Mouse (Mus musculus) kidney, postnatal 4 days (tissue): ENCODE data around the gene Sntg2.

ENCODE experiments used
- DNase-seq, 2 experiments: peaks; one replicate each; pipeline ENCODE4 v3.0.0; 2021; ENCODE audit warnings: mixed read lengths in 2 of 2

Sntg2 gene

GRCm38 (mm10) chr12:30272242-30272985 lies 100.8 kb downstream of the Sntg2 start:
- no peak for DNase-seq

- DNase-seq: no peak
These were observed 109.0 kb downstream of the Sntg2 start for GRCm38 (mm10) chr12:30264206-30264605.

- no peak for DNase-seq
These were observed 112.0 kb downstream of the Sntg2 start for GRCm38 (mm10) chr12:30261187-30261586.

GRCm38 (mm10) chr12:30258641-30259040 lies 114.5 kb downstream of the Sntg2 start:
- DNase-seq: no peak

- no peak for DNase-seq
These were observed 115.5 kb downstream of the Sntg2 start for GRCm38 (mm10) chr12:30257664-30258063.

- DNase-seq: no peak
These were observed 117.0 kb downstream of the Sntg2 start for GRCm38 (mm10) chr12:30256207-30256606.

GRCm38 (mm10) chr12:30254581-30254980 lies 118.6 kb downstream of the Sntg2 start:
- no peak for DNase-seq

GRCm38 (mm10) chr12:30252381-30252780 lies 120.8 kb downstream of the Sntg2 start:
- DNase-seq: no peak

GRCm38 (mm10) chr12:30251283-30251829 lies 121.8 kb downstream of the Sntg2 start:
- no peak for DNase-seq

GRCm38 (mm10) chr12:30249068-30249467 lies 124.1 kb downstream of the Sntg2 start:
- DNase-seq: no peak

- no peak for DNase-seq
These were observed 126.8 kb downstream of the Sntg2 start for GRCm38 (mm10) chr12:30246286-30246945.

- DNase-seq: peak; percentile 56 to 63
These were observed 129.0 kb downstream of the Sntg2 start for GRCm38 (mm10) chr12:30244194-30244593.

- DNase-seq: no peak
These were observed 132.3 kb downstream of the Sntg2 start for GRCm38 (mm10) chr12:30240891-30241290.

GRCm38 (mm10) chr12:30234940-30235339 lies 138.2 kb downstream of the Sntg2 start:
- DNase-seq: no peak

- DNase-seq: no peak
These were observed 145.2 kb downstream of the Sntg2 start for GRCm38 (mm10) chr12:30228004-30228403.

GRCm38 (mm10) chr12:30226247-30226646 lies 146.9 kb downstream of the Sntg2 start:
- DNase-seq: no peak

GRCm38 (mm10) chr12:30216762-30217441 lies 156.3 kb downstream of the Sntg2 start:
- no peak for DNase-seq

GRCm38 (mm10) chr12:30214761-30215160 lies 158.4 kb downstream of the Sntg2 start:
- DNase-seq: no peak

- DNase-seq: no peak
These were observed 162.8 kb downstream of the Sntg2 start for GRCm38 (mm10) chr12:30210388-30210787.

- no peak for DNase-seq
These were observed 164.6 kb downstream of the Sntg2 start for GRCm38 (mm10) chr12:30208527-30208926.

- no peak for DNase-seq
These were observed 165.1 kb downstream of the Sntg2 start for GRCm38 (mm10) chr12:30208087-30208486.

GRCm38 (mm10) chr12:30204457-30204856 lies 168.7 kb downstream of the Sntg2 start:
- DNase-seq: peak in 1 of 2 experiments; percentile 16

GRCm38 (mm10) chr12:30202763-30203162 lies 170.4 kb downstream of the Sntg2 start:
- DNase-seq: no peak
